Mouse (Mus musculus) adrenal gland, adult 2 months (tissue): ENCODE data around the gene Etfbkmt. TPM values are rescaled to one million over a fixed set of nuclear protein-coding genes. Genes with fewer than 3 reads are reported as not detected.
"Not testable (repeated sequence)": the region's sequence is repeated elsewhere in the genome, so short reads cannot be mapped to it uniquely, and the experiment has no call there.

Experiments
- DNase-seq: peaks from one replicate; pipeline ENCODE4 v3.0.0; 2021
- polyA plus RNA-seq: library from polyadenylated mRNA; depleted of rRNA; stranded (reverse); fragments of >200 nt; gene quantifications from 2 replicates; pipeline ENCODE4 v1.2.3, GENCODE M21; 2012; rRNA removed
- total RNA-seq, 2 experiments: library from RNA; stranded (reverse); gene quantifications; 2 replicates each; pipeline ENCODE4 v1.2.3; 2021

The Etfbkmt gene
- total and polyA plus RNA-seq, 3 experiments: 1.8 to 38.4 (median 15.2) TPM

- DNase-seq: no peak
Measured at GRCm38 (mm10) chr6:149187371-149187770, 47.7 kb downstream of the Etfbkmt start.

- DNase-seq: peak; percentile 97
Measured at GRCm38 (mm10) chr6:149188041-149188924, 48.6 kb downstream of the Etfbkmt start, which contains the start of gene Amn1. Amn1 (minus strand) TSS chr6:149188712.

- DNase-seq: no peak
Measured at GRCm38 (mm10) chr6:149188925-149189257, 49.2 kb downstream of the Etfbkmt start.

GRCm38 (mm10) chr6:149189340-149189922 lies 49.8 kb downstream of the Etfbkmt start:
- peak; percentile 58 for DNase-seq

- not testable (repeated sequence) for DNase-seq
Measured at GRCm38 (mm10) chr6:149191951-149192350, 52.3 kb downstream of the Etfbkmt start.

GRCm38 (mm10) chr6:149193276-149193905 lies 53.7 kb downstream of the Etfbkmt start:
- peak; percentile 65 for DNase-seq

GRCm38 (mm10) chr6:149197116-149197515 lies 57.5 kb downstream of the Etfbkmt start:
- no peak for DNase-seq

GRCm38 (mm10) chr6:149198572-149198971 lies 58.9 kb downstream of the Etfbkmt start:
- no peak for DNase-seq

Other genes starting within 250 kb of the Etfbkmt start
- 10 to 100 TPM; 10.2 to 16.5 TPM for gene Caprin2, start 243.6 kb upstream of the Etfbkmt start, total RNA-seq
- 4.2 and 6.9 TPM in 2 replicates for gene Caprin2, start 243.6 kb upstream of the Etfbkmt start, polyA plus RNA-seq
- 10 to 100 TPM; 19.8 to 21.4 TPM for gene Sinhcaf, start 193.4 kb upstream of the Etfbkmt start, total RNA-seq
- gene Sinhcaf, start 193.4 kb upstream of the Etfbkmt start, polyA plus RNA-seq: 1.2 and 1.5 TPM in 2 replicates
- 10 to 100 TPM; 13.0 to 14.3 TPM for gene Dennd5b, start 38.2 kb upstream of the Etfbkmt start, total RNA-seq
- 6.9 and 9.6 TPM in 2 replicates for gene Dennd5b, start 38.2 kb upstream of the Etfbkmt start, polyA plus RNA-seq
- not detected for gene Gm10203, start 9.7 kb upstream of the Etfbkmt start, total RNA-seq
- not detected in 2 replicates for gene Gm10203, start 9.7 kb upstream of the Etfbkmt start, polyA plus RNA-seq
- gene Amn1, start 48.9 kb downstream of the Etfbkmt start, total RNA-seq: 10 to 100 TPM; 22.1 to 23.0 TPM
- gene Amn1, start 48.9 kb downstream of the Etfbkmt start, polyA plus RNA-seq: 9.1 and 9.2 TPM in 2 replicates
- 10 to 100 TPM; 22.6 to 38.7 TPM for gene Resf1, start 169.6 kb downstream of the Etfbkmt start, total RNA-seq
- gene Resf1, start 169.6 kb downstream of the Etfbkmt start, polyA plus RNA-seq: 7.4 and 11.3 TPM in 2 replicates